14 mouse cellular contexts compared by ENCODE assay signal in genomic region chr17:79349371-79349770, GRCm38 (mm10). TPM values are rescaled to one million over a fixed set of nuclear protein-coding genes. Genes with fewer than 3 reads are reported as not detected.
DNase-seq lines count a peak whose midpoint lies in the region; ATAC-seq and TF ChIP-seq lines count a peak whose summit lies in the region.
"Had no signal": no experiment of that assay in that cellular context is flagged by ENCODE, and none has a peak within 500 bp of the region (broad histone marks: within the 10 kb centered on the region; RNA-seq: fewer than 3 reads in every experiment).

No protein-coding gene starts in this region.

- H3K36me3 ChIP-seq in heart, embryonic 15.5 days, result peaks cover 3% of the 10 kb centered on the region; the same call in 1 of the 2 replicates
- peaks cover 71% of the 10 kb centered on the region for H3K36me3 ChIP-seq in liver, embryonic 13.5 days
- no peaks in the 10 kb centered on the region for H3K36me3 ChIP-seq in midbrain, embryonic 15.5 days (replicated peaks)
- H3K36me3 ChIP-seq: hindbrain, embryonic 10.5 days; neural tube, embryonic 12.5 days; stomach, embryonic 15.5 days had no signal

- H3K4me2 ChIP-seq in heart, embryonic 15.5 days, result peak overlapping the region; percentile 11; the same call in 1 of the 2 replicates
- peak overlapping the region; percentile 100 for H3K4me2 ChIP-seq in liver, embryonic 13.5 days
- no peak overlapping the region for H3K4me2 ChIP-seq in midbrain, embryonic 15.5 days
- H3K4me2 ChIP-seq: neural tube, embryonic 12.5 days; stomach, embryonic 15.5 days had no signal

- H3K27ac ChIP-seq in heart, embryonic 15.5 days, result 0 out of 2 replicates have a peak overlapping the region, but pooled peaks have one; percentile 21
- H3K27ac ChIP-seq in bone marrow, adult 2 months (ENCODE audit: control insufficient read depth, insufficient read depth, low read depth, low read length, poor library complexity), result peak overlapping the region; percentile 48; the same call in 1 of the 2 replicates
- H3K27ac ChIP-seq in liver, embryonic 13.5 days, result peak overlapping the region; percentile 98
- H3K27ac ChIP-seq in midbrain, embryonic 15.5 days, result no peak overlapping the region
- H3K27ac ChIP-seq: hindbrain, embryonic 10.5 days; neural tube, embryonic 12.5 days; stomach, embryonic 15.5 days had no signal

- peak; percentile 33 for DNase-seq in adrenal gland, adult 2 months
- DNase-seq in adrenal gland, adult 18-20 months (ENCODE audit: low spot score in 2 of 2), result no peak
- no peak for DNase-seq in heart, adult 9 months (ENCODE audit: low spot score in 2 of 2)
- no peak for DNase-seq in liver, embryonic 13.5 days
- DNase-seq in kidney, adult 11 months, result no peak
- DNase-seq: adrenal gland, postnatal 10 days; cerebellum, adult 9-11 months had no signal

- WGBS in heart, embryonic 15.5 days, result 71% methylated on average over 4 of the region's 4 CpGs
- WGBS in bone marrow, adult 2 months, result 70% methylated on average over 4 of the region's 4 CpGs
- 82% methylated on average over 4 of the region's 4 CpGs for whole genome bisulfite sequencing in liver, embryonic 13.5 days (ENCODE audit: insufficient replicate concordance)
- 80% methylated on average over 4 of the region's 4 CpGs for WGBS in midbrain, embryonic 15.5 days

- TF ChIP-seq CTCF in bone marrow, adult 2 months (IDR thresholded peaks at IDR 0.05; ENCODE audit: control insufficient read depth, insufficient read depth, low read length), result no peak

- no peak for TF ChIP-seq POLR2A in bone marrow, adult 2 months (IDR thresholded peaks at IDR 0.05; ENCODE audit: borderline replicate concordance, control insufficient read depth, low read depth, low read length)

- no peaks in the 10 kb centered on the region for H3K9me3 ChIP-seq in heart, embryonic 15.5 days (replicated peaks)
- no peaks in the 10 kb centered on the region for H3K9me3 ChIP-seq in liver, embryonic 13.5 days (replicated peaks)
- no peaks in the 10 kb centered on the region for H3K9me3 ChIP-seq in midbrain, embryonic 15.5 days
- H3K9me3 ChIP-seq: hindbrain, embryonic 10.5 days; neural tube, embryonic 12.5 days; stomach, embryonic 15.5 days had no signal

- no peak overlapping the region for H3K4me3 ChIP-seq in heart, embryonic 15.5 days
- H3K4me3 ChIP-seq in bone marrow, adult 2 months (replicated peaks; ENCODE audit: control insufficient read depth, low read depth, low read length), result no peak overlapping the region
- H3K4me3 ChIP-seq in liver, embryonic 13.5 days (replicated peaks), result peak overlapping the region; percentile 26
- H3K4me3 ChIP-seq in midbrain, embryonic 15.5 days, result no peak overlapping the region
- H3K4me3 ChIP-seq: hindbrain, embryonic 10.5 days; neural tube, embryonic 12.5 days; stomach, embryonic 15.5 days had no signal

- peaks cover 75% of the 10 kb centered on the region for H3K4me1 ChIP-seq in heart, embryonic 15.5 days (replicated peaks)
- H3K4me1 ChIP-seq in bone marrow, adult 2 months (ENCODE audit: control insufficient read depth, insufficient read depth, low read length), result peaks cover 10% of the 10 kb centered on the region
- peaks cover 91% of the 10 kb centered on the region for H3K4me1 ChIP-seq in liver, embryonic 13.5 days (replicated peaks)
- H3K4me1 ChIP-seq in midbrain, embryonic 15.5 days, result peaks cover 35% of the 10 kb centered on the region
- H3K4me1 ChIP-seq: stomach, embryonic 15.5 days had no signal

- no peaks in the 10 kb centered on the region for H3K27me3 ChIP-seq in heart, embryonic 15.5 days
- H3K27me3 ChIP-seq in liver, embryonic 13.5 days, result no peaks in the 10 kb centered on the region
- H3K27me3 ChIP-seq in midbrain, embryonic 15.5 days (replicated peaks), result no peaks in the 10 kb centered on the region
- H3K27me3 ChIP-seq: neural tube, embryonic 12.5 days; stomach, embryonic 15.5 days had no signal

- ATAC-seq in heart, embryonic 15.5 days (replicated peaks; ENCODE audit: insufficient number of reproducible peaks, insufficient read depth, low FRiP score, low read depth), result no peak
- no peak for ATAC-seq in liver, embryonic 13.5 days (ENCODE audit: low read depth)
- ATAC-seq in midbrain, embryonic 15.5 days (replicated peaks), result no peak
- ATAC-seq: forebrain, embryonic 16.5 days had no signal

- no peak overlapping the region for H3K9ac ChIP-seq in heart, embryonic 15.5 days
- H3K9ac ChIP-seq in liver, embryonic 13.5 days, result peak overlapping the region; percentile 62
- H3K9ac ChIP-seq in midbrain, embryonic 15.5 days, result no peak overlapping the region
- H3K9ac ChIP-seq: neural tube, embryonic 12.5 days; stomach, embryonic 15.5 days had no signal

RNA-seq across cellular contexts. Expression of gene Cdc42ep3, which starts 5.5 kb away (rescaled TPM):
- total RNA-seq in adrenal gland, adult 2 months (2021), result 10 to 100 TPM in 1 of 2 experiments, 1 to 10 TPM in 1; 6.9 to 11.9 TPM
- polyA plus RNA-seq in adrenal gland, adult 2 months (2012; rRNA removed), result 3.9 and 4.9 TPM in 2 replicates
- total RNA-seq in adrenal gland, adult 18-20 months (2021), result 10 to 100 TPM in 1 of 2 experiments, 1 to 10 TPM in 1; 9.0 to 11.2 TPM
- polyA plus RNA-seq in heart, embryonic 15.5 days (2015; fragmentation: Nextera tagmentation; extraction: Ambion mirVana), result 74.4 and 80.9 TPM in 2 replicates
- polyA plus RNA-seq in bone marrow, adult 2 months (2011; ENCODE audit: insufficient read depth, insufficient read length, low replicate concordance, missing spikeins), result 21.5 and 29.6 TPM in 2 replicates
- polyA plus RNA-seq in liver, embryonic 13.5 days (2015; fragmentation: Nextera tagmentation; extraction: Ambion mirVana), result 58.4 and 76.9 TPM in 2 replicates
- 43.1 and 48.5 TPM in 2 replicates for polyA plus RNA-seq in midbrain, embryonic 15.5 days (2015; fragmentation: Nextera tagmentation; extraction: Ambion mirVana)
